Mouse (Mus musculus): ENCODE measurements around the gene Zcwpw1. TPM values are rescaled to one million over a fixed set of nuclear protein-coding genes. Genes with fewer than 3 reads are reported as not detected.

Gene Zcwpw1
- polyA plus RNA-seq, 1 experiment from 2014 or later: 22.0 TPM

DNA sequence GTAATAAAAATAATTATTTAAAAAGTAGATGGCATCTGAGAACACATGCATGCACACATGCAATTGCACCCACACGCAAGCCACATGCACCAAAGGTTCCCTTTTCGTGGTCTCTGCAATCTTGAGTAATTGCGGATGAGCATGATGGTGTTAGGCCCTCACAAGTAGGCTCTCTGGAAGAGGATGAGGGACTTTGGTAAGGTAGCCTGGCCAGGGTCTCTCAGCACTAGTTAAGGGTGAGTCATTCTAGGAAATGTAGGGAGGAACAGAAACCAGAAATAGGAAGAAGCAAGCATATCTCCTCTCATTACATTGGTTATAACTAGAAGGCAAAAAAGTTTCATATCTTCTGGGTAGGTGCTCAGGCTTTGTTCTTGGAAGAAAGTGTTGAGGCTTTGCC lies 37.4 kb downstream of the Zcwpw1 start:
- DNase-seq (ENCODE audit: low spot score) (no peak), ATAC-seq (replicated peaks; ENCODE audit: insufficient number of reproducible peaks, low FRiP score, low TSS enrichment, low read depth) (no peak)
- Histone ChIP-seq H3K9me3 (replicated peaks; ENCODE audit: control insufficient read depth, low read length) (no peaks in the 10 kb centered on the region), H3K27ac (replicated peaks; ENCODE audit: low read depth, low read length) (no peak overlapping the region), H3K27me3 (ENCODE audit: control insufficient read depth, insufficient read depth, low read length) (no peaks in the 10 kb centered on the region), H3K4me3 (ENCODE audit: low read depth, low read length) (no peak overlapping the region), H3K36me3 (replicated peaks; ENCODE audit: control insufficient read depth, insufficient read depth, low read depth, low read length) (no peaks in the 10 kb centered on the region), H3K4me2 (ENCODE audit: low read depth, low read length) (no peak overlapping the region), H3K4me1 (ENCODE audit: control insufficient read depth, insufficient read depth, low read length) (no peaks in the 10 kb centered on the region), H3K9ac (replicated peaks; ENCODE audit: low read length) (no peak overlapping the region)
- WGBS: 86% methylated on average over 3 of the region's 3 CpGs

GRCm38 (mm10) chr5:137825971-137826370 lies 38.4 kb downstream of the Zcwpw1 start:
- Histone ChIP-seq H3K27ac (replicated peaks; ENCODE audit: low read depth, low read length) (no peak overlapping the region), H3K27me3 (ENCODE audit: control insufficient read depth, insufficient read depth, low read length) (no peaks in the 10 kb centered on the region), H3K9me3 (replicated peaks; ENCODE audit: control insufficient read depth, low read length) (no peaks in the 10 kb centered on the region), H3K4me3 (ENCODE audit: low read depth, low read length) (no peak overlapping the region), H3K36me3 (replicated peaks; ENCODE audit: control insufficient read depth, insufficient read depth, low read depth, low read length) (no peaks in the 10 kb centered on the region), H3K9ac (replicated peaks; ENCODE audit: low read length) (no peak overlapping the region), H3K4me1 (ENCODE audit: control insufficient read depth, insufficient read depth, low read length) (no peaks in the 10 kb centered on the region), H3K4me2 (ENCODE audit: low read depth, low read length) (no peak overlapping the region)
- no peak for DNase-seq (ENCODE audit: low spot score)
- WGBS: 83% methylated on average over 2 of the region's 2 CpGs
- no peak for ATAC-seq (replicated peaks; ENCODE audit: insufficient number of reproducible peaks, low FRiP score, low TSS enrichment, low read depth)

DNA sequence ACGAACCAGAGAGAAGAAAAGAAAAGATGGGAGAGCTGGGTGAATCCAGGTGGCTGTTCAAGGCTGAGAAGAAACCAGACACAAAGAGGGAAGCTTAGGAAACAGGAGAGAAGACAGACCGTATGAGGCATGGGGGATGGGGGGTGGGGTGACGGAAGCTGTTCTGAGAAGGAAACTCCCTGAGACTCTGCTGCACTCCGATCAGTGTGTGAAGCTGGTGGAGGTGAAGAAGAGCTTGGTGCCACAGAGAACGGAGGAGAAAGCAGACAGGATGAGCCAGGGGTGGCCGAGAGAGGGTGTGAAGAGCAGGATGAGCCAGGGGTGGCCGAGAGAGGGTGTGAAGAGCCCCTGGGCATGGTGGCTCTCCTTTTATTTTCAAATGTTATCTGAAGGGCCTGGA lies 38.8 kb downstream of the Zcwpw1 start:
- H3K27me3 ChIP-seq (ENCODE audit: control insufficient read depth, insufficient read depth, low read length): no peaks in the 10 kb centered on the region
- no peaks in the 10 kb centered on the region for H3K9me3 ChIP-seq (replicated peaks; ENCODE audit: control insufficient read depth, low read length)
- H3K9ac ChIP-seq (replicated peaks; ENCODE audit: low read length): no peak overlapping the region
- no peak overlapping the region for H3K4me3 ChIP-seq (ENCODE audit: low read depth, low read length)
- ATAC-seq (replicated peaks; ENCODE audit: insufficient number of reproducible peaks, low FRiP score, low TSS enrichment, low read depth): no peak
- H3K36me3 ChIP-seq (replicated peaks; ENCODE audit: control insufficient read depth, insufficient read depth, low read depth, low read length): no peaks in the 10 kb centered on the region
- no peak overlapping the region for H3K4me2 ChIP-seq (ENCODE audit: low read depth, low read length)
- no peak for DNase-seq (ENCODE audit: low spot score)
- WGBS: 61% methylated on average over 7 of the region's 7 CpGs
- H3K27ac ChIP-seq (replicated peaks; ENCODE audit: low read depth, low read length): no peak overlapping the region
- no peaks in the 10 kb centered on the region for H3K4me1 ChIP-seq (ENCODE audit: control insufficient read depth, insufficient read depth, low read length)

GRCm38 (mm10) chr5:137828694-137829093 lies 41.1 kb downstream of the Zcwpw1 start:
- Histone ChIP-seq H3K27ac (replicated peaks; ENCODE audit: low read depth, low read length) (no peak overlapping the region), H3K9ac (replicated peaks; ENCODE audit: low read length) (no peak overlapping the region), H3K9me3 (replicated peaks; ENCODE audit: control insufficient read depth, low read length) (no peaks in the 10 kb centered on the region), H3K4me3 (ENCODE audit: low read depth, low read length) (no peak overlapping the region), H3K27me3 (ENCODE audit: control insufficient read depth, insufficient read depth, low read length) (no peaks in the 10 kb centered on the region), H3K4me2 (ENCODE audit: low read depth, low read length) (no peak overlapping the region), H3K36me3 (replicated peaks; ENCODE audit: control insufficient read depth, insufficient read depth, low read depth, low read length) (no peaks in the 10 kb centered on the region), H3K4me1 (ENCODE audit: control insufficient read depth, insufficient read depth, low read length) (no peaks in the 10 kb centered on the region)
- WGBS: 87% methylated on average over 6 of the region's 6 CpGs
- no peak for DNase-seq (ENCODE audit: low spot score)
- no peak for ATAC-seq (replicated peaks; ENCODE audit: insufficient number of reproducible peaks, low FRiP score, low TSS enrichment, low read depth)

DNA sequence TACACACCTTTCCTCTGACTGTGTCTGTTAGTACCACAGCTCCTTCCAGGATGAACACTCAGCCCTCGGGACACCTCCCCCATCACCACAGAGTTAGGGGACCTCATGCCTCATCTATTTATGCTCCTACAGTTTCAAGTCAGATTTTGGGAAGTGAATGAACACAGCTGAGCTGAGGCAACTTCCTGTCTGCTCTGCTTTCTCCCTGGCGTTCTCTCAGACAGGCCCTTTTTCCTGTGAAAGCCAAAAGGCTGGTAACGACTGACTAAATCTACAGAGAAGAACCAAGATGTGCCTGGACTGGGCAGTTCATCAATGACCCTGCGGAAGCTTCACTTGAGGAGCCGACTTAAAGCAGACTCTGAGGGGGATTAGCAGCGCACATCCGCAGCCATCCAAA lies 42.6 kb downstream of the Zcwpw1 start:
- H3K36me3 ChIP-seq (replicated peaks; ENCODE audit: control insufficient read depth, insufficient read depth, low read depth, low read length): no peaks in the 10 kb centered on the region
- no peaks in the 10 kb centered on the region for H3K4me1 ChIP-seq (ENCODE audit: control insufficient read depth, insufficient read depth, low read length)
- 77% methylated on average over 7 of the region's 7 CpGs for WGBS
- DNase-seq (ENCODE audit: low spot score) (no peak), ATAC-seq (replicated peaks; ENCODE audit: insufficient number of reproducible peaks, low FRiP score, low TSS enrichment, low read depth) (no peak)
- H3K27me3 ChIP-seq (ENCODE audit: control insufficient read depth, insufficient read depth, low read length): no peaks in the 10 kb centered on the region
- H3K4me2 ChIP-seq (ENCODE audit: low read depth, low read length): no peak overlapping the region
- H3K9ac ChIP-seq (replicated peaks; ENCODE audit: low read length): no peak overlapping the region
- H3K9me3 ChIP-seq (replicated peaks; ENCODE audit: control insufficient read depth, low read length): no peaks in the 10 kb centered on the region
- H3K4me3 ChIP-seq (ENCODE audit: low read depth, low read length): no peak overlapping the region
- H3K27ac ChIP-seq (replicated peaks; ENCODE audit: low read depth, low read length): no peak overlapping the region

- Histone ChIP-seq H3K4me2 (ENCODE audit: low read depth, low read length) (no peak overlapping the region), H3K4me1 (ENCODE audit: control insufficient read depth, insufficient read depth, low read length) (no peaks in the 10 kb centered on the region), H3K27ac (replicated peaks; ENCODE audit: low read depth, low read length) (no peak overlapping the region), H3K4me3 (ENCODE audit: low read depth, low read length) (no peak overlapping the region), H3K9ac (replicated peaks; ENCODE audit: low read length) (no peak overlapping the region), H3K27me3 (ENCODE audit: control insufficient read depth, insufficient read depth, low read length) (no peaks in the 10 kb centered on the region), H3K36me3 (replicated peaks; ENCODE audit: control insufficient read depth, insufficient read depth, low read depth, low read length) (no peaks in the 10 kb centered on the region), H3K9me3 (replicated peaks; ENCODE audit: control insufficient read depth, low read length) (no peaks in the 10 kb centered on the region)
- DNase-seq (ENCODE audit: low spot score) (no peak), ATAC-seq (replicated peaks; ENCODE audit: insufficient number of reproducible peaks, low FRiP score, low TSS enrichment, low read depth) (no peak)
- 79% methylated on average over 4 of the region's 4 CpGs for WGBS
These were observed 43.5 kb downstream of the Zcwpw1 start for GRCm38 (mm10) chr5:137831106-137831505.

GRCm38 (mm10) chr5:137831506-137831905 lies 43.9 kb downstream of the Zcwpw1 start:
- WGBS: 76% methylated on average over 6 of the region's 6 CpGs

DNA sequence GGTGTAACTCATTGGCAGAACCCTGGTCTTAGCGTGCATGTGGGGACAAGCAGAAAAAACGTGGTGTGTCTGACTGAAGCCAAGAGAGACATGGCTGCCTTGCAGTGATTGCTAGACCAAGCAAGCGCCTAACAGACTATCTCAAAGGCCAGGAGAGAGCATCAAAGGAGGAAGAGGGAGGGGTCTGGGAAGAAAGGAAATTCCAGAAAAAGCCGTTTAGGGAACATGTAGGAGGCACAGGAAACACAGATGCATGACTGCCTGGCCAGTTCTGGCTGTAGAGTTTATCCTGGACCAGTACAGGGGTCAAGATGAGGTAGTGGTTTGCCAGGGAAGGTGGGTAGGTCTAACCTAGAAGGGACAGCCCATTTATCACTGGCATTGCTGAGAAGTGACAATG lies 45.9 kb downstream of the Zcwpw1 start:
- ATAC-seq (replicated peaks; ENCODE audit: insufficient number of reproducible peaks, low FRiP score, low TSS enrichment, low read depth) (no peak), DNase-seq (ENCODE audit: low spot score) (no peak)
- Histone ChIP-seq H3K27ac (replicated peaks; ENCODE audit: low read depth, low read length) (no peak overlapping the region), H3K9me3 (replicated peaks; ENCODE audit: control insufficient read depth, low read length) (no peaks in the 10 kb centered on the region), H3K27me3 (ENCODE audit: control insufficient read depth, insufficient read depth, low read length) (no peaks in the 10 kb centered on the region), H3K4me3 (ENCODE audit: low read depth, low read length) (no peak overlapping the region), H3K4me2 (ENCODE audit: low read depth, low read length) (no peak overlapping the region), H3K36me3 (replicated peaks; ENCODE audit: control insufficient read depth, insufficient read depth, low read depth, low read length) (no peaks in the 10 kb centered on the region), H3K9ac (replicated peaks; ENCODE audit: low read length) (no peak overlapping the region), H3K4me1 (ENCODE audit: control insufficient read depth, insufficient read depth, low read length) (no peaks in the 10 kb centered on the region)
- WGBS: 47% methylated on average over 4 of the region's 4 CpGs

More at GRCm38 (mm10) chr5:137831506-137831905, 43.9 kb downstream of the Zcwpw1 start:
- DNase-seq (ENCODE audit: low spot score): no peak
- no peak overlapping the region for H3K9ac ChIP-seq (replicated peaks; ENCODE audit: low read length)
- no peak overlapping the region for H3K4me3 ChIP-seq (ENCODE audit: low read depth, low read length)
- H3K36me3 ChIP-seq (replicated peaks; ENCODE audit: control insufficient read depth, insufficient read depth, low read depth, low read length): no peaks in the 10 kb centered on the region
- H3K4me2 ChIP-seq (ENCODE audit: low read depth, low read length): no peak overlapping the region
- no peaks in the 10 kb centered on the region for H3K27me3 ChIP-seq (ENCODE audit: control insufficient read depth, insufficient read depth, low read length)
- H3K27ac ChIP-seq (replicated peaks; ENCODE audit: low read depth, low read length): no peak overlapping the region
- H3K9me3 ChIP-seq (replicated peaks; ENCODE audit: control insufficient read depth, low read length): no peaks in the 10 kb centered on the region
- H3K4me1 ChIP-seq (ENCODE audit: control insufficient read depth, insufficient read depth, low read length): no peaks in the 10 kb centered on the region
- ATAC-seq (replicated peaks; ENCODE audit: insufficient number of reproducible peaks, low FRiP score, low TSS enrichment, low read depth): no peak

All from embryonic facial prominence, embryonic 11.5 days (tissue).